Mouse (Mus musculus) heart, adult 2 months (tissue): Measurements from ENCODE around the gene Mmp23. TPM values are rescaled to one million over a fixed set of nuclear protein-coding genes. Genes with fewer than 3 reads are reported as not detected.
A peak's percentile ranks its signal among the peaks of the same experiment; 100 is the strongest.

ENCODE experiments used
- DNase-seq, 2 experiments: peaks; one replicate each; pipeline ENCODE4 v3.0.0; 2021
- H3K27ac ChIP-seq: fragments of 200-600 bp; 2 replicates; pipeline ENCODE4 v1.8.1; 2022
- H3K27me3 ChIP-seq: fragments of 200-500 bp; 2 replicates; pipeline ENCODE4 v1.6.1; 2012; ENCODE audit warnings: mild to moderate bottlenecking, low read length, inconsistent platforms, mixed read lengths; ENCODE audit not compliant: control insufficient read depth, insufficient read depth
- H3K36me3 ChIP-seq: fragments of 200-500 bp; 2 replicates; pipeline ENCODE4 v1.6.1; 2012; ENCODE audit warnings: low read length, inconsistent platforms; ENCODE audit not compliant: control insufficient read depth, insufficient read depth
- H3K4me1 ChIP-seq: fragments of 200-500 bp; 2 replicates; pipeline ENCODE4 v1.6.1; 2011; ENCODE audit warnings: low read length; ENCODE audit not compliant: control insufficient read depth, insufficient read depth
- H3K4me3 ChIP-seq: fragments of 200-600 bp; 2 replicates; pipeline ENCODE4 v1.8.1; 2022
- H3K79me2 ChIP-seq: fragments of 200-500 bp; replicated peaks from 2 replicates; pipeline ENCODE4 v1.6.1; 2012; ENCODE audit warnings: mild to moderate bottlenecking, inconsistent platforms, low read length, moderate library complexity, mixed read lengths; ENCODE audit not compliant: control insufficient read depth, insufficient read depth
- H3K9ac ChIP-seq: fragments of 200-500 bp; 2 replicates; pipeline ENCODE4 v1.6.1; 2012; ENCODE audit warnings: low read depth, mild to moderate bottlenecking, control low read depth, inconsistent platforms, low read length, mixed read lengths
- CTCF ChIP-seq: fragments of 200-600 bp; IDR thresholded peaks from 2 replicates; pipeline ENCODE4 v1.8.1; 2022; ENCODE audit warnings: antibody characterized with exemption, mild to moderate bottlenecking, moderate library complexity
- EP300 ChIP-seq: fragments of 200-500 bp; IDR thresholded peaks from 2 replicates; pipeline ENCODE4 v1.6.1; 2011; ENCODE audit warnings: low read depth, low read length, control low read depth; ENCODE audit not compliant: insufficient read depth
- POLR2A ChIP-seq: fragments of 200-500 bp; IDR thresholded peaks from 2 replicates; pipeline ENCODE4 v1.6.1; 2011; ENCODE audit warnings: mild to moderate bottlenecking, low read depth, low read length, control low read depth; ENCODE audit not compliant: insufficient read depth
- WGBS: fragments of 180-500 bp; shearing (Covaris S2); methylation state at CpG from one replicate; pipeline ENCODE4 v1.1.7; 2018; 5-methylcytosine and 5-hydroxymethylcytosine counted together
- intact Hi-C: fragments of 180-260 bp; cut with DNase I; formaldehyde crosslinking; loops from one replicate; pipeline ENCODE4 v1.15.1; 2025
- polyA plus RNA-seq: library from polyadenylated mRNA; depleted of rRNA; stranded (reverse); fragments of >200 nt; gene quantifications from 2 replicates; pipeline ENCODE4 v1.2.3, GENCODE M21; 2012
- total RNA-seq, 2 experiments: library from RNA; stranded (reverse); gene quantifications; 2 replicates each; pipeline ENCODE4 v1.2.3; 2021

Mmp23 gene
- total and polyA plus RNA-seq, 3 experiments = 7.3 to 27.0 (median 7.5) TPM

GRCm38 (mm10) chr4:155658961-155659360 lies 5.8 kb upstream of the Mmp23 start:
- WGBS = 95% methylated on average over 10 of the region's 10 CpGs
- intact Hi-C loops = no loop called here
- H3K27me3 ChIP-seq = no peaks in the 10 kb centered on the region
- no peak overlapping the region for H3K9ac ChIP-seq
- no peak for TF ChIP-seq POLR2A
- no peak for TF ChIP-seq CTCF
- no peak for TF ChIP-seq EP300
- H3K4me3 ChIP-seq = no peak overlapping the region
- no peaks in the 10 kb centered on the region for H3K79me2 ChIP-seq
- DNase-seq = no peak
- no peaks in the 10 kb centered on the region for H3K36me3 ChIP-seq
- H3K27ac ChIP-seq = no peak overlapping the region
- peaks cover under 1% of the 10 kb centered on the region; the same call in 1 of the 2 replicates for H3K4me1 ChIP-seq

- DNase-seq = no peak
- Histone ChIP-seq H3K4me1 (peaks cover 2% of the 10 kb centered on the region), H3K36me3 (no peaks in the 10 kb centered on the region), H3K27me3 (peaks cover 3% of the 10 kb centered on the region; the same call in 1 of the 2 replicates), H3K4me3 (no peak overlapping the region), H3K27ac (no peak overlapping the region), H3K9ac (no peak overlapping the region), H3K79me2 (no peaks in the 10 kb centered on the region)
- 91% methylated on average over 13 of the region's 13 CpGs for WGBS
- intact Hi-C loops = no loop called here
- TF ChIP-seq CTCF (no peak), POLR2A (no peak), EP300 (no peak)
Observed at GRCm38 (mm10) chr4:155656214-155656751, 3.1 kb upstream of the Mmp23 start.

- TF ChIP-seq EP300 (no peak), POLR2A (0 out of 2 replicates have a peak, but pooled peaks have one; percentile 20)
- intact Hi-C loops = no loop called here
- 16% methylated on average over 51 of the region's 52 CpGs for WGBS
- peaks cover 2% of the 10 kb centered on the region for H3K4me1 ChIP-seq
- H3K79me2 ChIP-seq = no peaks in the 10 kb centered on the region
- H3K27me3 ChIP-seq = peaks cover 3% of the 10 kb centered on the region; the same call in 1 of the 2 replicates
- no peak overlapping the region; the same call in 1 of the 2 replicates for H3K27ac ChIP-seq
- no peaks in the 10 kb centered on the region for H3K36me3 ChIP-seq
- H3K4me3 ChIP-seq = peak overlapping the region; percentile 28
- peak in 1 of 2 experiments; percentile 65 for DNase-seq
- H3K9ac ChIP-seq = peak overlapping the region; percentile 62
Observed at GRCm38 (mm10) chr4:155654456-155655298, 1.5 kb upstream of the Mmp23 start.

- intact Hi-C loops = no loop called here
- Histone ChIP-seq H3K27me3 (peaks cover 3% of the 10 kb centered on the region; the same call in 1 of the 2 replicates), H3K9ac (no peak overlapping the region; the same call in 1 of the 2 replicates), H3K4me1 (peaks cover 2% of the 10 kb centered on the region), H3K27ac (no peak overlapping the region; the same call in 1 of the 2 replicates), H3K36me3 (no peaks in the 10 kb centered on the region), H3K79me2 (no peaks in the 10 kb centered on the region), H3K4me3 (peak overlapping the region; percentile 28)
- 14% methylated on average over 6 of the region's 6 CpGs for WGBS
- TF ChIP-seq CTCF (no peak), POLR2A (no peak), EP300 (no peak)
- DNase-seq = peak in 1 of 2 experiments; percentile 66
Observed at GRCm38 (mm10) chr4:155654183-155654455, 935 bp upstream of the Mmp23 start.

GRCm38 (mm10) chr4:155653451-155654182 lies 433 bp upstream of the Mmp23 start:
- DNase-seq = peak in 1 of 2 experiments; percentile 61
- TF ChIP-seq CTCF (no peak; the same call in 1 of the 2 replicates), EP300 (no peak), POLR2A (0 out of 2 replicates have a peak, but pooled peaks have one; percentile 5)
- peaks cover 3% of the 10 kb centered on the region; the same call in 1 of the 2 replicates for H3K27me3 ChIP-seq
- intact Hi-C loops = no loop called here
- peaks cover 2% of the 10 kb centered on the region for H3K4me1 ChIP-seq
- 3% methylated on average over 31 of the region's 31 CpGs for WGBS
- H3K27ac ChIP-seq = peak overlapping the region; percentile 47
- H3K36me3 ChIP-seq = no peaks in the 10 kb centered on the region
- H3K4me3 ChIP-seq = peak overlapping the region; percentile 28
- H3K9ac ChIP-seq = peak overlapping the region; percentile 74
- no peaks in the 10 kb centered on the region for H3K79me2 ChIP-seq
